Comparison of ENCODE assay signal across 13 mouse cellular contexts in genomic region chr1:131090261-131090660, GRCm38 (mm10). TPM values are rescaled to one million over a fixed set of nuclear protein-coding genes. Genes with fewer than 3 reads are reported as not detected.
DNase-seq lines count a peak whose midpoint lies in the region; ATAC-seq lines count a peak whose summit lies in the region.
"Had no signal": no experiment of that assay in that cellular context is flagged by ENCODE, and none has a peak within 500 bp of the region (broad histone marks: within the 10 kb centered on the region; RNA-seq: fewer than 3 reads in every experiment).

No protein-coding gene starts in this region.

- H3K27me3 ChIP-seq in kidney, embryonic 15.5 days: no peaks in the 10 kb centered on the region
- H3K27me3 ChIP-seq in heart, embryonic 13.5 days (replicated peaks): no peaks in the 10 kb centered on the region
- H3K27me3 ChIP-seq: forebrain, embryonic 12.5 days had no signal

- no peak for ATAC-seq in kidney, embryonic 15.5 days (replicated peaks; ENCODE audit: low FRiP score)
- peak; percentile 45; the same call in 1 of the 2 replicates for ATAC-seq in heart, embryonic 13.5 days (ENCODE audit: extremely low read depth, insufficient number of reproducible peaks, low FRiP score, low TSS enrichment)

- H3K36me3 ChIP-seq in kidney, embryonic 15.5 days: no peaks in the 10 kb centered on the region
- no peaks in the 10 kb centered on the region for H3K36me3 ChIP-seq in heart, embryonic 13.5 days
- no peaks in the 10 kb centered on the region for H3K36me3 ChIP-seq in macrophage (ENCODE audit: inconsistent target)
- H3K36me3 ChIP-seq: forebrain, embryonic 12.5 days had no signal

- H3K4me1 ChIP-seq in kidney, embryonic 15.5 days: peaks cover 94% of the 10 kb centered on the region
- H3K4me1 ChIP-seq in brown adipose tissue, adult 24 weeks (ENCODE audit: control insufficient read depth, insufficient read depth, insufficient read length, low read length): peaks cover 63% of the 10 kb centered on the region
- H3K4me1 ChIP-seq in heart, embryonic 13.5 days: peaks cover 100% of the 10 kb centered on the region

- 0 out of 2 replicates have a peak overlapping the region, but pooled peaks have one; percentile 7 for H3K9ac ChIP-seq in kidney, embryonic 15.5 days
- peak overlapping the region; percentile 69 for H3K9ac ChIP-seq in heart, embryonic 13.5 days
- H3K9ac ChIP-seq: hindbrain, embryonic 14.5 days had no signal

- no peak overlapping the region for H3K4me2 ChIP-seq in kidney, embryonic 15.5 days
- peak overlapping the region; percentile 61 for H3K4me2 ChIP-seq in heart, embryonic 13.5 days
- H3K4me2 ChIP-seq: forebrain, embryonic 12.5 days; hindbrain, embryonic 14.5 days had no signal

- no peak overlapping the region for H3K4me3 ChIP-seq in kidney, embryonic 15.5 days (replicated peaks)
- H3K4me3 ChIP-seq in brown adipose tissue, adult 24 weeks (ENCODE audit: insufficient read depth, low read depth, low read length): no peak overlapping the region
- peak overlapping the region; percentile 20 for H3K4me3 ChIP-seq in heart, embryonic 13.5 days
- no peak overlapping the region for H3K4me3 ChIP-seq in macrophage (ENCODE audit: inconsistent target)
- H3K4me3 ChIP-seq: forebrain, embryonic 12.5 days had no signal

- WGBS in kidney, embryonic 15.5 days: 65% methylated on average over 5 of the region's 5 CpGs
- 27% methylated on average over 5 of the region's 5 CpGs for WGBS in heart, embryonic 13.5 days
- 21% methylated on average over 5 of the region's 5 CpGs for WGBS in macrophage (ENCODE audit: missing documents)

- H3K79me2 ChIP-seq in macrophage (ENCODE audit: inconsistent target): peaks cover 100% of the 10 kb centered on the region

- no peak overlapping the region for H3K27ac ChIP-seq in kidney, embryonic 15.5 days
- peak overlapping the region; percentile 96 for H3K27ac ChIP-seq in brown adipose tissue, adult 24 weeks (replicated peaks; ENCODE audit: low read depth, low read length)
- H3K27ac ChIP-seq in heart, embryonic 13.5 days (replicated peaks): peak overlapping the region; percentile 94
- peak overlapping the region; percentile 67 for H3K27ac ChIP-seq in macrophage
- H3K27ac ChIP-seq: forebrain, embryonic 12.5 days; hindbrain, embryonic 14.5 days had no signal

- H3K9me3 ChIP-seq in kidney, embryonic 15.5 days (replicated peaks): no peaks in the 10 kb centered on the region
- H3K9me3 ChIP-seq in heart, embryonic 13.5 days: no peaks in the 10 kb centered on the region
- H3K9me3 ChIP-seq: forebrain, embryonic 12.5 days had no signal

- no peak for DNase-seq in kidney, postnatal 14 days
- DNase-seq in right cerebral cortex, adult 18-20 months: no peak
- DNase-seq in thymus, postnatal 10 days (ENCODE audit: low spot score in 2 of 2): no peak
- DNase-seq in layer of hippocampus, adult 18-20 months (ENCODE audit: low spot score in 2 of 2): no peak
- DNase-seq: layer of hippocampus, postnatal 36 days; retina, postnatal 1 day; thymus, adult 18-20 months had no signal

RNA-seq across cellular contexts. Expression of gene Mapkapk2, which starts 7.4 kb away (rescaled TPM):
- 44.7 and 49.3 TPM in 2 replicates for polyA plus RNA-seq in kidney, embryonic 15.5 days (2015; fragmentation: Nextera tagmentation; extraction: Ambion mirVana)
- 76.7 and 87.6 TPM in 2 replicates for polyA plus RNA-seq in brown adipose tissue, adult 24 weeks (2012; ENCODE audit: insufficient read depth, insufficient read length, missing spikeins)
- polyA plus RNA-seq in heart, embryonic 13.5 days (2015; fragmentation: Nextera tagmentation; extraction: Ambion mirVana): 60.0 and 62.0 TPM in 2 replicates
- total RNA-seq in macrophage (2018; cell fraction: chromatin; rRNA removed): 1,000 to 10,000 TPM in 2 of 26 experiments, 100 to 1,000 TPM in 16, 10 to 100 TPM in 8; 49.4 to 1,356 (median 242) TPM
- total RNA-seq in macrophage (2018; cell fraction: cytosol; rRNA removed): 100 to 1,000 TPM; 131 to 754 (median 228) TPM
- 1,000 to 10,000 TPM in 3 of 26 experiments, 100 to 1,000 TPM in 21, 10 to 100 TPM in 2; 85.5 to 1,231 (median 424) TPM for total RNA-seq in macrophage (2018; cell fraction: nucleus; rRNA removed)
- 87.7 to 156 TPM (median 109 TPM) in 3 replicates for polyA plus RNA-seq in macrophage (2018)
- 10 to 100 TPM; 32.2 to 33.8 TPM for total RNA-seq in layer of hippocampus, adult 18-20 months (2021)

RNA-seq across cellular contexts. Expression of gene Dyrk3, which starts 47.9 kb away (rescaled TPM):
- 5.2 and 6.8 TPM in 2 replicates for polyA plus RNA-seq in kidney, embryonic 15.5 days (2015; fragmentation: Nextera tagmentation; extraction: Ambion mirVana)
- not detected in 2 replicates for polyA plus RNA-seq in brown adipose tissue, adult 24 weeks (2012; ENCODE audit: insufficient read depth, insufficient read length, missing spikeins)
- polyA plus RNA-seq in heart, embryonic 13.5 days (2015; fragmentation: Nextera tagmentation; extraction: Ambion mirVana): 3.2 and 4.5 TPM in 2 replicates
- total RNA-seq in macrophage (2018; cell fraction: chromatin; rRNA removed): 1 to 10 TPM in 1 of 26 experiments, under 1 TPM in 10, not detected in 15; 0.21 to 1.1 (median 0.33) TPM
- 1 to 10 TPM in 1 of 26 experiments, under 1 TPM in 25; 0.20 to 1.0 (median 0.42) TPM for total RNA-seq in macrophage (2018; cell fraction: cytosol; rRNA removed)
- 1 to 10 TPM in 3 of 26 experiments, under 1 TPM in 20, not detected in 3; 0.16 to 1.3 (median 0.37) TPM for total RNA-seq in macrophage (2018; cell fraction: nucleus; rRNA removed)
- polyA plus RNA-seq in macrophage (2018): 0.30 to 0.75 TPM (median 0.67 TPM) in 3 replicates
- total RNA-seq in layer of hippocampus, adult 18-20 months (2021): 10 to 100 TPM; 17.4 to 20.2 TPM
